Mouse (Mus musculus) brain, embryonic 18.5 days (tissue): ENCODE data around the gene Iyd.
"Not testable (repeated sequence)": the region's sequence is repeated elsewhere in the genome, so short reads cannot be mapped to it uniquely, and the experiment has no call there.

Experiments
- DNase-seq: peaks from one replicate; pipeline ENCODE4 v3.0.0-alpha.2; 2012; ENCODE audit warnings: low read depth, low spot score

Gene Iyd

GRCm38 (mm10) chr10:3540003-3540827 is at the start of gene Iyd:
Gene Iyd, plus strand, starts transcription at chr10:3540240.
- no peak for DNase-seq

GRCm38 (mm10) chr10:3496791-3497190 is 43.2 kb upstream of the Iyd start:
- DNase-seq, result no peak

- DNase-seq, result not testable (repeated sequence)
These were observed 39.2 kb upstream of the Iyd start for GRCm38 (mm10) chr10:3500846-3501245.

- no peak for DNase-seq
These were observed 32.4 kb upstream of the Iyd start for GRCm38 (mm10) chr10:3507484-3508221.

- DNase-seq, result no peak
These were observed 31.8 kb upstream of the Iyd start for GRCm38 (mm10) chr10:3508222-3508588.

GRCm38 (mm10) chr10:3508746-3509145 is 31.3 kb upstream of the Iyd start:
- DNase-seq, result no peak

- no peak for DNase-seq
These were observed 30.3 kb upstream of the Iyd start for GRCm38 (mm10) chr10:3509663-3510277.

- no peak for DNase-seq
These were observed 29.6 kb upstream of the Iyd start for GRCm38 (mm10) chr10:3510486-3510885.

GRCm38 (mm10) chr10:3511401-3511800 is 28.6 kb upstream of the Iyd start:
- no peak for DNase-seq

GRCm38 (mm10) chr10:3512620-3513305 is 27.3 kb upstream of the Iyd start:
- DNase-seq, result no peak

- DNase-seq, result no peak
These were observed 26.1 kb upstream of the Iyd start for GRCm38 (mm10) chr10:3513947-3514346.

- no peak for DNase-seq
These were observed 25.4 kb upstream of the Iyd start for GRCm38 (mm10) chr10:3514634-3515033.

GRCm38 (mm10) chr10:3516442-3516841 is 23.6 kb upstream of the Iyd start:
- no peak for DNase-seq

GRCm38 (mm10) chr10:3523044-3523793 is 16.8 kb upstream of the Iyd start:
- no peak for DNase-seq

GRCm38 (mm10) chr10:3524513-3524912 is 15.5 kb upstream of the Iyd start:
- no peak for DNase-seq

- no peak for DNase-seq
These were observed 14.5 kb upstream of the Iyd start for GRCm38 (mm10) chr10:3525420-3526019.

GRCm38 (mm10) chr10:3529807-3530206 is 10.2 kb upstream of the Iyd start:
- DNase-seq, result no peak

GRCm38 (mm10) chr10:3530661-3531060 is 9.4 kb upstream of the Iyd start:
- no peak for DNase-seq

GRCm38 (mm10) chr10:3531375-3531774 is 8.7 kb upstream of the Iyd start:
- DNase-seq, result peak; percentile 66

GRCm38 (mm10) chr10:3534445-3534844 is 5.6 kb upstream of the Iyd start:
- no peak for DNase-seq

GRCm38 (mm10) chr10:3536361-3536760 is 3.7 kb upstream of the Iyd start:
- no peak for DNase-seq
